Mouse (Mus musculus) intestine, embryonic 14.5 days (tissue): Measurements from ENCODE around the gene Dlg5. TPM values are rescaled to one million over a fixed set of nuclear protein-coding genes. Genes with fewer than 3 reads are reported as not detected.

Experiments
- ATAC-seq: fragments of 200-750 bp; cut with Nextera tagmentation; replicated peaks from 2 replicates; pipeline ENCODE4 v1.8.0; 2017; ENCODE audit warnings: low read depth, moderate number of reproducible peaks, moderate TSS enrichment, moderate library complexity; ENCODE audit not compliant: low FRiP score, low TSS enrichment
- DNase-seq: peaks from one replicate; pipeline ENCODE4 v3.0.0-alpha.2; 2018; ENCODE audit warnings: low spot score
- H3K27ac ChIP-seq: fragments of 300-500 bp; sonication (generic); 2 replicates; pipeline ENCODE4 v1.5.1; 2014; ENCODE audit warnings: low read depth, mild to moderate bottlenecking, control low read depth
- H3K27me3 ChIP-seq: fragments of 300-500 bp; sonication (generic); replicated peaks from 2 replicates; pipeline ENCODE4 v1.6.1; 2014; ENCODE audit warnings: low read length, control low read depth; ENCODE audit not compliant: control insufficient read depth, insufficient read depth
- H3K36me3 ChIP-seq: fragments of 300-500 bp; sonication (generic); 2 replicates; pipeline ENCODE4 v1.6.1; 2014; ENCODE audit warnings: low read length, control low read depth; ENCODE audit not compliant: control insufficient read depth, insufficient read depth
- H3K4me1 ChIP-seq: fragments of 300-500 bp; sonication (generic); replicated peaks from 2 replicates; pipeline ENCODE4 v1.6.1; 2014; ENCODE audit warnings: low read length, control low read depth, mixed read lengths; ENCODE audit not compliant: control insufficient read depth, insufficient read depth
- H3K4me2 ChIP-seq: fragments of 300-500 bp; sonication (generic); 2 replicates; pipeline ENCODE4 v1.6.1; 2014; ENCODE audit warnings: low read length
- H3K4me3 ChIP-seq: fragments of 300-500 bp; sonication (generic); 2 replicates; pipeline ENCODE4 v1.5.1; 2014; ENCODE audit warnings: low read depth, low read length, control low read depth, mixed read lengths
- H3K9ac ChIP-seq: fragments of 300-500 bp; sonication (generic); 2 replicates; pipeline ENCODE4 v1.6.1; 2014; ENCODE audit warnings: mild to moderate bottlenecking, low read length
- H3K9me3 ChIP-seq: fragments of 300-500 bp; sonication (generic); 2 replicates; pipeline ENCODE4 v1.6.1; 2016; ENCODE audit warnings: low read length, control low read depth; ENCODE audit not compliant: control insufficient read depth
- WGBS: fragments of 180-500 bp; shearing (Covaris S2); extraction: QIAGEN DNeasy Blood & Tissue Kit; methylation state at CpG from one replicate; pipeline ENCODE4 v1.1.7; 2014; 5-methylcytosine and 5-hydroxymethylcytosine counted together
- polyA plus RNA-seq: library from polyadenylated mRNA; unstranded; fragments of >200 nt; fragmentation: Nextera tagmentation; extraction: Ambion mirVana; gene quantifications from 2 replicates; pipeline ENCODE4 v1.2.1, GENCODE M21; 2014

The Dlg5 gene
- polyA plus RNA-seq, 1 experiment from 2014 or later: 25.3 TPM

GRCm38 (mm10) chr14:24106734-24107133, 139.0 kb downstream of the Dlg5 start:
- no peaks in the 10 kb centered on the region for H3K27me3 ChIP-seq
- H3K4me2 ChIP-seq: no peak overlapping the region
- H3K4me1 ChIP-seq: no peaks in the 10 kb centered on the region
- H3K9me3 ChIP-seq: no peaks in the 10 kb centered on the region
- WGBS: 83% methylated on average over 2 of the region's 2 CpGs
- H3K36me3 ChIP-seq: no peaks in the 10 kb centered on the region
- no peak overlapping the region for H3K27ac ChIP-seq
- DNase-seq (no peak), ATAC-seq (no peak)
- H3K9ac ChIP-seq: no peak overlapping the region
- H3K4me3 ChIP-seq: no peak overlapping the region

- Histone ChIP-seq H3K9me3 (no peaks in the 10 kb centered on the region), H3K27me3 (no peaks in the 10 kb centered on the region), H3K27ac (no peak overlapping the region), H3K36me3 (no peaks in the 10 kb centered on the region), H3K4me1 (no peaks in the 10 kb centered on the region), H3K4me2 (no peak overlapping the region), H3K4me3 (no peak overlapping the region), H3K9ac (no peak overlapping the region)
- ATAC-seq (no peak), DNase-seq (no peak)
- WGBS: 80% methylated on average over 4 of the region's 4 CpGs
Observed at GRCm38 (mm10) chr14:24098828-24099227, 146.9 kb downstream of the Dlg5 start.

- DNase-seq (no peak), ATAC-seq (no peak)
- Histone ChIP-seq H3K4me1 (no peaks in the 10 kb centered on the region), H3K4me3 (no peak overlapping the region), H3K9ac (no peak overlapping the region), H3K36me3 (no peaks in the 10 kb centered on the region), H3K27ac (no peak overlapping the region), H3K9me3 (no peaks in the 10 kb centered on the region), H3K27me3 (no peaks in the 10 kb centered on the region), H3K4me2 (no peak overlapping the region)
- WGBS: 82% methylated on average over 1 of the region's 1 CpGs
Observed at GRCm38 (mm10) chr14:24094656-24095055, 151.1 kb downstream of the Dlg5 start.

- H3K4me3 ChIP-seq: no peak overlapping the region
- no peaks in the 10 kb centered on the region for H3K4me1 ChIP-seq
- H3K9me3 ChIP-seq: no peaks in the 10 kb centered on the region
- H3K27me3 ChIP-seq: no peaks in the 10 kb centered on the region
- H3K4me2 ChIP-seq: no peak overlapping the region
- no peak overlapping the region for H3K9ac ChIP-seq
- no peaks in the 10 kb centered on the region for H3K36me3 ChIP-seq
- ATAC-seq: no peak
- H3K27ac ChIP-seq: no peak overlapping the region
- no peak for DNase-seq
- 95% methylated on average over 4 of the region's 4 CpGs for WGBS
Observed at GRCm38 (mm10) chr14:24093221-24093620, 152.5 kb downstream of the Dlg5 start.

- H3K27ac ChIP-seq: no peak overlapping the region
- 89% methylated on average over 3 of the region's 3 CpGs for WGBS
- no peak overlapping the region for H3K4me3 ChIP-seq
- DNase-seq (no peak), ATAC-seq (no peak)
- no peak overlapping the region for H3K4me2 ChIP-seq
- no peaks in the 10 kb centered on the region for H3K27me3 ChIP-seq
- no peaks in the 10 kb centered on the region for H3K9me3 ChIP-seq
- no peak overlapping the region for H3K9ac ChIP-seq
- no peaks in the 10 kb centered on the region for H3K36me3 ChIP-seq
- H3K4me1 ChIP-seq: no peaks in the 10 kb centered on the region
Observed at GRCm38 (mm10) chr14:24092391-24092790, 153.3 kb downstream of the Dlg5 start.

- DNase-seq (no peak), ATAC-seq (no peak)
- H3K9me3 ChIP-seq: no peaks in the 10 kb centered on the region
- no peak overlapping the region for H3K27ac ChIP-seq
- no peaks in the 10 kb centered on the region for H3K4me1 ChIP-seq
- H3K9ac ChIP-seq: no peak overlapping the region
- 64% methylated on average over 1 of the region's 1 CpGs for WGBS
- no peaks in the 10 kb centered on the region for H3K36me3 ChIP-seq
- H3K4me2 ChIP-seq: no peak overlapping the region
- no peaks in the 10 kb centered on the region for H3K27me3 ChIP-seq
- no peak overlapping the region for H3K4me3 ChIP-seq
Observed at GRCm38 (mm10) chr14:24090790-24091189, 154.9 kb downstream of the Dlg5 start.

- H3K36me3 ChIP-seq: no peaks in the 10 kb centered on the region
- no peak for DNase-seq
- 73% methylated on average over 3 of the region's 3 CpGs for WGBS
- no peak overlapping the region for H3K4me3 ChIP-seq
- H3K9me3 ChIP-seq: no peaks in the 10 kb centered on the region
- ATAC-seq: no peak
- no peaks in the 10 kb centered on the region for H3K4me1 ChIP-seq
- H3K27ac ChIP-seq: no peak overlapping the region
- H3K4me2 ChIP-seq: no peak overlapping the region
- H3K9ac ChIP-seq: no peak overlapping the region
- H3K27me3 ChIP-seq: no peaks in the 10 kb centered on the region
Observed at GRCm38 (mm10) chr14:24089181-24089580, 156.5 kb downstream of the Dlg5 start.

- WGBS: 91% methylated on average over 3 of the region's 3 CpGs
- ATAC-seq: no peak
- H3K27me3 ChIP-seq: no peaks in the 10 kb centered on the region
Observed at GRCm38 (mm10) chr14:24087430-24087829, 158.3 kb downstream of the Dlg5 start.

GRCm38 (mm10) chr14:24086481-24086880, 159.2 kb downstream of the Dlg5 start:
- H3K27me3 ChIP-seq: no peaks in the 10 kb centered on the region
- no peak overlapping the region for H3K27ac ChIP-seq
- H3K36me3 ChIP-seq: no peaks in the 10 kb centered on the region
- DNase-seq (no peak), ATAC-seq (no peak)
- H3K9ac ChIP-seq: no peak overlapping the region
- H3K4me1 ChIP-seq: no peaks in the 10 kb centered on the region
- 64% methylated on average over 5 of the region's 5 CpGs for WGBS
- H3K4me2 ChIP-seq: no peak overlapping the region
- H3K4me3 ChIP-seq: no peak overlapping the region
- H3K9me3 ChIP-seq: no peaks in the 10 kb centered on the region

More at GRCm38 (mm10) chr14:24087430-24087829, 158.3 kb downstream of the Dlg5 start:
- Histone ChIP-seq H3K9ac (no peak overlapping the region), H3K4me2 (no peak overlapping the region), H3K9me3 (no peaks in the 10 kb centered on the region), H3K27ac (no peak overlapping the region), H3K4me3 (no peak overlapping the region), H3K36me3 (no peaks in the 10 kb centered on the region), H3K4me1 (no peaks in the 10 kb centered on the region)
- DNase-seq: no peak
